In genomic region chrX:98936101-98936500, GRCm38 (mm10) we compare ENCODE assay signal across 7 mouse cellular contexts. TPM values are rescaled to one million over a fixed set of nuclear protein-coding genes. Genes with fewer than 3 reads are reported as not detected.
A peak's percentile ranks its signal among the peaks of the same experiment; 100 is the strongest.
DNase-seq lines count a peak whose midpoint lies in the region; ATAC-seq and TF ChIP-seq lines count a peak whose summit lies in the region.

Gene Yipf6 (plus strand): TSS chrX:98936316.

- H3K4me2 ChIP-seq in heart, embryonic 13.5 days, result peak within 1 kb of the TSS; percentile 72
- peak within 1 kb of the TSS; percentile 56 for H3K4me2 ChIP-seq in midbrain, embryonic 13.5 days (replicated peaks)

- no peaks in the 10 kb centered on the region for H3K4me1 ChIP-seq in testis, adult 2 months (ENCODE audit: control insufficient read depth, insufficient read depth, low read length)
- peaks cover 12% of the 10 kb centered on the region for H3K4me1 ChIP-seq in heart, embryonic 13.5 days
- peaks cover 11% of the 10 kb centered on the region for H3K4me1 ChIP-seq in midbrain, embryonic 13.5 days (replicated peaks)

- peak within 1 kb of the TSS; percentile 86 for H3K9ac ChIP-seq in heart, embryonic 13.5 days
- peak within 1 kb of the TSS; percentile 71 for H3K9ac ChIP-seq in midbrain, embryonic 13.5 days (replicated peaks)

- TF ChIP-seq POLR2A in testis, adult 2 months (IDR thresholded peaks at IDR 0.05; ENCODE audit: control insufficient read depth, low read depth, low read length), result no peak
- TF ChIP-seq POLR2A in brain, embryonic 14.5 days (IDR thresholded peaks at IDR 0.05; ENCODE audit: borderline replicate concordance, extremely low read depth, insufficient read depth, insufficient read length, poor library complexity, severe bottlenecking), result no peak

- no peak for DNase-seq in testis, postnatal 14 days (ENCODE audit: low spot score)
- DNase-seq in brain, embryonic 14.5 days (ENCODE audit: low read depth), result no peak
- no peak for DNase-seq in left cerebral cortex, postnatal 14 days (ENCODE audit: low spot score in 2 of 2)
- no peak for DNase-seq in right cerebral cortex, postnatal 36 days (ENCODE audit: low spot score in 2 of 2)

- ATAC-seq in heart, embryonic 13.5 days (ENCODE audit: extremely low read depth, insufficient number of reproducible peaks, low FRiP score, low TSS enrichment), result no peak
- no peak for ATAC-seq in midbrain, embryonic 13.5 days

- peak within 1 kb of the TSS; percentile 88 for H3K4me3 ChIP-seq in testis, adult 2 months (ENCODE audit: control insufficient read depth, low read depth, low read length)
- H3K4me3 ChIP-seq in heart, embryonic 13.5 days, result peak within 1 kb of the TSS; percentile 72
- H3K4me3 ChIP-seq in midbrain, embryonic 13.5 days (replicated peaks), result peak within 1 kb of the TSS; percentile 66

- TF ChIP-seq CTCF in testis, adult 2 months (IDR thresholded peaks at IDR 0.05; ENCODE audit: control insufficient read depth, insufficient read depth, insufficient replicate concordance, low read depth, low read length), result no peak
- TF ChIP-seq CTCF in brain, embryonic 14.5 days (IDR thresholded peaks at IDR 0.05; ENCODE audit: borderline replicate concordance, extremely low read depth, insufficient read depth, insufficient read length), result no peak

- H3K27me3 ChIP-seq in testis, adult 2 months (ENCODE audit: control insufficient read depth, insufficient read depth, low read length), result no peaks in the 10 kb centered on the region
- H3K27me3 ChIP-seq in heart, embryonic 13.5 days (replicated peaks), result no peaks in the 10 kb centered on the region
- no peaks in the 10 kb centered on the region; the same call in 1 of the 2 replicates for H3K27me3 ChIP-seq in midbrain, embryonic 13.5 days

- H3K36me3 ChIP-seq in testis, adult 2 months (ENCODE audit: control insufficient read depth, insufficient read depth, low read length), result no peaks in the 10 kb centered on the region
- no peaks in the 10 kb centered on the region for H3K36me3 ChIP-seq in heart, embryonic 13.5 days
- H3K36me3 ChIP-seq in midbrain, embryonic 13.5 days, result no peaks in the 10 kb centered on the region

- 58% methylated on average over 3 of the region's 3 CpGs for WGBS in heart, embryonic 13.5 days
- whole genome bisulfite sequencing in midbrain, embryonic 13.5 days, result 82% methylated on average over 3 of the region's 3 CpGs

- H3K27ac ChIP-seq in testis, adult 2 months (ENCODE audit: control insufficient read depth, insufficient read depth, low read depth, low read length), result peak within 1 kb of the TSS; percentile 92
- peak within 1 kb of the TSS; percentile 96 for H3K27ac ChIP-seq in heart, embryonic 13.5 days (replicated peaks)
- peak within 1 kb of the TSS; percentile 92 for H3K27ac ChIP-seq in midbrain, embryonic 13.5 days

- intact Hi-C loops in left cerebral cortex, postnatal 14 days (cut with DNase I), result no loop called here

- no peaks in the 10 kb centered on the region for H3K9me3 ChIP-seq in heart, embryonic 13.5 days
- no peaks in the 10 kb centered on the region for H3K9me3 ChIP-seq in midbrain, embryonic 13.5 days

RNA-seq across cellular contexts. Expression of gene Yipf6, which starts in this region (rescaled TPM):
- 16.9 and 23.9 TPM in 2 replicates for polyA plus RNA-seq in testis, adult 2 months (2012; rRNA removed)
- polyA plus RNA-seq in brain, embryonic 14.5 days (2012; rRNA removed), result 15.8 and 17.8 TPM in 2 replicates
- polyA plus RNA-seq in heart, embryonic 13.5 days (2015; fragmentation: Nextera tagmentation; extraction: Ambion mirVana), result 14.9 and 16.0 TPM in 2 replicates
- total RNA-seq in left cerebral cortex, postnatal 14 days (2021), result 10 to 100 TPM; 33.2 to 37.6 TPM
- polyA plus RNA-seq in midbrain, embryonic 13.5 days (2015; fragmentation: Nextera tagmentation; extraction: Ambion mirVana), result 19.2 and 21.9 TPM in 2 replicates
